Mouse (Mus musculus) liver, embryonic 16.5 days (tissue): ENCODE results near the gene Spns3. TPM values are rescaled to one million over a fixed set of nuclear protein-coding genes. Genes with fewer than 3 reads are reported as not detected.

ENCODE experiments used
- ATAC-seq: fragments of 200-750 bp; cut with Nextera tagmentation; 2 replicates; pipeline ENCODE4 v1.8.0; 2017; ENCODE audit warnings: low read depth, mild to moderate bottlenecking, moderate number of reproducible peaks, moderate library complexity
- H3K27ac ChIP-seq: fragments of 300-500 bp; sonication (generic); 2 replicates; pipeline ENCODE4 v1.5.1; 2014; ENCODE audit warnings: mild to moderate bottlenecking, low read length
- H3K27me3 ChIP-seq: fragments of 300-500 bp; sonication (generic); 2 replicates; pipeline ENCODE4 v1.6.1; 2014; ENCODE audit warnings: low read depth, low read length, mixed read lengths; ENCODE audit not compliant: control insufficient read depth, insufficient read depth
- H3K36me3 ChIP-seq: fragments of 300-500 bp; sonication (generic); 2 replicates; pipeline ENCODE4 v1.6.1; 2014; ENCODE audit warnings: mild to moderate bottlenecking; ENCODE audit not compliant: control insufficient read depth, insufficient read depth
- H3K4me1 ChIP-seq: fragments of 300-500 bp; sonication (generic); 2 replicates; pipeline ENCODE4 v1.6.1; 2014; ENCODE audit warnings: low read depth, low read length, mixed read lengths; ENCODE audit not compliant: control insufficient read depth
- H3K4me2 ChIP-seq: fragments of 300-500 bp; sonication (generic); 2 replicates; pipeline ENCODE4 v1.6.1; 2014; ENCODE audit warnings: low read depth, low read length, mixed read lengths
- H3K4me3 ChIP-seq: fragments of 300-500 bp; sonication (generic); 2 replicates; pipeline ENCODE4 v1.5.1; 2014; ENCODE audit warnings: low read depth, mild to moderate bottlenecking, low read length
- H3K9ac ChIP-seq: fragments of 300-500 bp; sonication (generic); 2 replicates; pipeline ENCODE4 v1.6.1; 2014; ENCODE audit warnings: low read depth, low read length
- H3K9me3 ChIP-seq: fragments of 300-500 bp; sonication (generic); replicated peaks from 2 replicates; pipeline ENCODE4 v1.6.1; 2016; ENCODE audit warnings: low read length; ENCODE audit not compliant: control insufficient read depth
- WGBS: fragments of 180-500 bp; shearing (Covaris S2); extraction: QIAGEN DNeasy Blood & Tissue Kit; methylation state at CpG from one replicate; pipeline ENCODE4 v1.1.7; 2014; ENCODE audit not compliant: insufficient replicate concordance; 5-methylcytosine and 5-hydroxymethylcytosine counted together
- polyA plus RNA-seq: library from polyadenylated mRNA; unstranded; fragments of >200 nt; fragmentation: Nextera tagmentation; extraction: Ambion mirVana; gene quantifications from 2 replicates; pipeline ENCODE4 v1.2.1, GENCODE M21; 2015

The Spns3 gene
- 1.6 TPM in 2 replicates for polyA plus RNA-seq

- H3K9ac ChIP-seq = no peak within 1 kb of the TSS; the same call in 1 of the 2 replicates
- H3K4me1 ChIP-seq = no peaks in the 10 kb centered on the region
- H3K4me3 ChIP-seq = peak within 1 kb of the TSS; percentile 9
- peak within 1 kb of the TSS; percentile 17; the same call in 1 of the 2 replicates for H3K4me2 ChIP-seq
- WGBS = 11% methylated on average over 8 of the region's 8 CpGs
- no peaks in the 10 kb centered on the region for H3K36me3 ChIP-seq
- peak within 1 kb of the TSS; percentile 43 for H3K27ac ChIP-seq
- no peaks in the 10 kb centered on the region for H3K27me3 ChIP-seq
- ATAC-seq = peak; percentile 64
- no peaks in the 10 kb centered on the region for H3K9me3 ChIP-seq
Observed at GRCm38 (mm10) chr11:72550134-72550988, at the start of gene Spns3. TSS of gene Spns3 (minus strand) at chr11:72550506.

- Histone ChIP-seq H3K4me1 (no peaks in the 10 kb centered on the region), H3K27ac (no peak overlapping the region), H3K36me3 (no peaks in the 10 kb centered on the region), H3K27me3 (no peaks in the 10 kb centered on the region), H3K4me2 (no peak overlapping the region), H3K9ac (no peak overlapping the region), H3K9me3 (no peaks in the 10 kb centered on the region), H3K4me3 (no peak overlapping the region)
- 69% methylated on average over 4 of the region's 4 CpGs for WGBS
- no peak for ATAC-seq
Observed at GRCm38 (mm10) chr11:72597780-72598179, 47.5 kb upstream of the Spns3 start.

GRCm38 (mm10) chr11:72595010-72595737, 44.9 kb upstream of the Spns3 start:
- no peaks in the 10 kb centered on the region for H3K4me1 ChIP-seq
- ATAC-seq = no peak
- no peak overlapping the region for H3K4me2 ChIP-seq
- no peak overlapping the region for H3K27ac ChIP-seq
- 49% methylated on average over 2 of the region's 2 CpGs for WGBS
- no peak overlapping the region for H3K9ac ChIP-seq
- H3K4me3 ChIP-seq = no peak overlapping the region
- no peaks in the 10 kb centered on the region for H3K36me3 ChIP-seq
- no peaks in the 10 kb centered on the region for H3K9me3 ChIP-seq
- no peaks in the 10 kb centered on the region for H3K27me3 ChIP-seq

DNA sequence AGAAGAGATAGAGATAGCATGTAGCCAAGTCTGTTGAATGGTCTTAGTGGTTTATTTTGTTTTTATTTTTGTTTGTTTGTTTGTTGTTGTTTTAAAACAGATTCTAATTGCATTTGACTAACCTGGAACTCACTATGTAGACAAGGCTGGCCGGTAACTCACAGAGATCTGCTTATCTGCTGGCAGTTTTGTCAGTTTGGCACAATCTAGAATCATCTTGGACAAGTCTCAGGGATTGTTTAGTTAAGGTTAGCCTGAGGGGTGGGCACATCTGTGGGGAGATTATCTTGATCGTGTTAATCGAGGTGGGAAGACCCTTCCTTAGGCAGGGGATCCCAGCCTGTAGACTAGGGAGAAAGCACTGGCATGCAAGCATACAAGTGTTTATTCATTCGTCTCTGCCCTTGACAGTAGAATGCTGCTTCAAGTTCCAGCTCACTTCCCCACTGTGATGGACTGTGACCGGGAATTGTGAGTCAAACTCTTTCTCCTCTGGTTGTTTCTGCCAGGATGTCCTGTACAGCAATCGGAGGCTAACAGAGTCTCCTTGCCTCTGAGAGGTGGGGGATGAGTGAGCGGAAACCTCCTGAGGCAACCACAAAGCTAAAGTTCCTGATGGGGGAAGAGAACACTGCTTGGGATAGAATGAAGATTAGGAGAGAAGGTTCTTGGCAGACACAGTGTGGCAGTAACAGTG, 37.4 kb upstream of the Spns3 start:
- Histone ChIP-seq H3K27me3 (no peaks in the 10 kb centered on the region), H3K27ac (no peak overlapping the region), H3K9ac (no peak overlapping the region), H3K4me2 (no peak overlapping the region), H3K4me1 (no peaks in the 10 kb centered on the region; the same call in 1 of the 2 replicates), H3K4me3 (no peak overlapping the region), H3K9me3 (no peaks in the 10 kb centered on the region), H3K36me3 (no peaks in the 10 kb centered on the region)
- ATAC-seq = no peak
- 21% methylated on average over 7 of the region's 7 CpGs for WGBS

GRCm38 (mm10) chr11:72586570-72586969, 36.3 kb upstream of the Spns3 start:
- no peak for ATAC-seq

DNA sequence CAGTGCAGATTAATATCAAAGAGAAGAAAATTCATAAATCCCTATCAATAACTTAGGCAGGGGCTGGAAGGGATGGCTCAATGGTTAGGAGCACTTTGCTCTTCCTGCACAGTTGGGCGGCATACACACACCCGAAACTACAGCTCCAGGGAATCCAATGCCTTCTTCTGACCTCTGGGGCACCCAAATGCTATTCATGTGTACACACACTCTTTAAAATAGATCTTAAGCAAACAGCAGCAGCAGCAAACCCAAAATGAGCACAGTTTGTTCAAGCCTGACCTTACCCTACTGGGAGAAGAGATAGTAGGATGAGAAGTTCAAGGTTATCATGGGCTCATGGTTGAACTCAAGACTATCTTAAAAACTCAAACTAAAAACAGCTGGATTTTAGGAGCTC, 32.8 kb upstream of the Spns3 start:
- H3K27ac ChIP-seq = no peak overlapping the region
- H3K4me2 ChIP-seq = no peak overlapping the region
- no peaks in the 10 kb centered on the region; the same call in 1 of the 2 replicates for H3K27me3 ChIP-seq
- H3K4me3 ChIP-seq = no peak overlapping the region
- peak; percentile 63 for ATAC-seq
- WGBS = 60% methylated on average over 2 of the region's 2 CpGs
- H3K4me1 ChIP-seq = no peaks in the 10 kb centered on the region; the same call in none of the 2 replicates
- no peaks in the 10 kb centered on the region for H3K9me3 ChIP-seq
- H3K36me3 ChIP-seq = no peaks in the 10 kb centered on the region
- no peak overlapping the region for H3K9ac ChIP-seq

More at GRCm38 (mm10) chr11:72586570-72586969, 36.3 kb upstream of the Spns3 start:
- WGBS = 50% methylated on average over 3 of the region's 3 CpGs
- Histone ChIP-seq H3K9me3 (no peaks in the 10 kb centered on the region), H3K4me2 (no peak overlapping the region), H3K4me1 (no peaks in the 10 kb centered on the region; the same call in none of the 2 replicates), H3K4me3 (no peak overlapping the region), H3K27me3 (no peaks in the 10 kb centered on the region), H3K9ac (no peak overlapping the region), H3K27ac (no peak overlapping the region), H3K36me3 (no peaks in the 10 kb centered on the region)

- Histone ChIP-seq H3K4me3 (no peak overlapping the region), H3K4me1 (peaks cover 3% of the 10 kb centered on the region), H3K9me3 (no peaks in the 10 kb centered on the region), H3K27ac (no peak overlapping the region), H3K36me3 (no peaks in the 10 kb centered on the region), H3K9ac (no peak overlapping the region), H3K4me2 (no peak overlapping the region), H3K27me3 (peaks cover 4% of the 10 kb centered on the region)
- 67% methylated on average over 3 of the region's 3 CpGs for WGBS
- no peak for ATAC-seq
Observed at GRCm38 (mm10) chr11:72582448-72582705, 32.1 kb upstream of the Spns3 start.

GRCm38 (mm10) chr11:72581609-72582447, 31.5 kb upstream of the Spns3 start:
- Histone ChIP-seq H3K27ac (no peak overlapping the region), H3K4me1 (peaks cover 3% of the 10 kb centered on the region), H3K4me3 (no peak overlapping the region), H3K27me3 (peaks cover 4% of the 10 kb centered on the region), H3K9me3 (no peaks in the 10 kb centered on the region), H3K9ac (no peak overlapping the region), H3K36me3 (no peaks in the 10 kb centered on the region), H3K4me2 (no peak overlapping the region)
- 71% methylated on average over 8 of the region's 8 CpGs for WGBS
- peak; percentile 61; the same call in 1 of the 2 replicates for ATAC-seq
